Mouse (Mus musculus): Measurements from ENCODE around the gene Cd1d1.

Cd1d1 gene

DNA sequence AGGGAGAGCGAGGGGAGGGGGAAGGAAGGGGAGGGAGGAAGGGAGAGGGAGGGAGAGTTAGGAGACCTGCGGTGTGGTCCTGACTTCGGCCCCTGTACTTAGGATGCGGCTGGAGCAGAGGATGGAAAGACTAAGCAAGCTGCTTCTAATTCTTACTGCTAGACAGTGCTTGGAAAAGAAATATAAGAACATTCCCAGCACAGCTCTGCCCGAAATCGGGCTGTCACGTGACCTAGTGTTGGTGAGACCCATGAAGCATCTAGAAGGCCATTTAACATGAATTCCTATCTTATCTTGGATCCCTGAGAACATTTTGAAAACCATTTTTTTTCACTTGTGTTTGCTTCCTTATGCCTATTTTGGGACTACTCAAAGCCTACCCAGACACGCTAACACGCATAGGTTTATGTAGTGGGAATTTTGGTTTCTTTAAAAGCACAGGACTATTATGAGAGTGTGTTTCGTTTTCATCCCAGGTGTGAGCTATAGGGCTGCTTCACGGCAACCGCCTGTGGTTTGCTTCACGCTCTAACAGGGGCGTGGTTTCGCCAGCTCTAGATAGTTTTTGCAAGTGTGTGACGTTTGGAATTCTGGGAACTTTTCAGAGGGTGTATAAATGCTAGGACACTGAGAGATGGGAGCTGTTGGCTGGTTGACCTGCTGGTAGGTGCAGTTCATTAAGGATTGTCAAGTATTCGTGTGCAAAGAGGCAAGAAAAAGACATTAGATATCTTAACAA lies 38.4 kb downstream of the Cd1d1 start:
- no peak for DNase-seq (ENCODE audit: low spot score)

DNA sequence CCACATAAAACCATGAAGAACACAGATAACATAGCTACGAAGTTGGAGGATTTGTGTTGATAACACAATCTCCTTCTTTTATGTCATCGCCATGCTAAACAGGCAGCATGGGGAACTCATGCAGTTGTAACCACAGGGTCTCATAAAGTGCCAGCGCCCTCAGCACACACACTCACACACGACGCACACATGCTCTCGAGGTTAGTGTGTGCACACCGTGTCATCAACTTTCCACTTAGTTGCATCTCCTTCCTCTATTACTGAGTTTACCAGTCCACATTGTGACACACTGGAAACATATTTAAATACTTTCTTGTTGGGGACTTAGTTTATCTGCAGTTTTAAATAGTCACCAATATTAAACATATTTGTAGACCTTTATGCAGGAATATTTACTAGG lies 40.2 kb downstream of the Cd1d1 start:
- no peak for DNase-seq (ENCODE audit: low spot score)

DNA sequence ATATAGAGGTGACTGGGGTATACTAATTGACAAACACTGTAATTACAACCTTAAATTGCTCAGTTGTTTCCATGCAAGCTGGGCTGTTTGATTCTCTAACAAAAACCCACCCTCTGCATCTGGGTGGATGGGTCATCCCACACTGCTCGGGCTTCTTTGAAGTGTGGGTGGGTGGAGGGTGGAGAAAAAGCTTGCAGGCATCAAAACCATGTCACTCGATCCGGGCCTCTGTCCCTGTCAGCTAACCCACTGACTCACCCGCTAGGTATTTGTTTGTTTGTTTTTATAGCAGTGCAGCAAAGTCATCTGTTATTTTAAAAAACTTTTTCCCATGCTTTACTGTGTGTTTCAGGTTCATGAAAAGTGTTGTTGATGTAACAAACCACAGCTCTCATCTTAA lies 43.9 kb downstream of the Cd1d1 start:
- peak; percentile 11 for DNase-seq (ENCODE audit: low spot score)

DNA sequence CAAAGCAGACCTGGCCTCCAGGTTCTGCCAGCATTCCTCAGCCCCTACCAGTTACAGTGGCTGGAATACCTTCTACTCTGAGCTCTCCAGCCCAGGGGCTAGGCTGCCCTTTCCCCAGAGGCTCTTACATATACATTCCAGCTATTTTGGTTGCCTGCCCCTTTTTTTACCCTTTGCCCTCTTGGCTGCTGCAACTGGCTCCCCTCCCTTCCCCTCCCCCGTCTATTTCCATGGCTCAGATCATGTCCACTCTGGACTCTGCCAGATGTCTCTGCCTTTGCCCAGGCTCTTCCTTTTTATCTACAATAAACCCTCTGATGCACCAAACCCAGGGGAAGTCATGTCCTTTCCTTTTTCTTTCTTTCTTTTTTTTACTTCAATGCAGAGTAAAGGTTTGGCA lies 44.7 kb downstream of the Cd1d1 start:
- peak; percentile 44 for DNase-seq (ENCODE audit: low spot score)

DNA sequence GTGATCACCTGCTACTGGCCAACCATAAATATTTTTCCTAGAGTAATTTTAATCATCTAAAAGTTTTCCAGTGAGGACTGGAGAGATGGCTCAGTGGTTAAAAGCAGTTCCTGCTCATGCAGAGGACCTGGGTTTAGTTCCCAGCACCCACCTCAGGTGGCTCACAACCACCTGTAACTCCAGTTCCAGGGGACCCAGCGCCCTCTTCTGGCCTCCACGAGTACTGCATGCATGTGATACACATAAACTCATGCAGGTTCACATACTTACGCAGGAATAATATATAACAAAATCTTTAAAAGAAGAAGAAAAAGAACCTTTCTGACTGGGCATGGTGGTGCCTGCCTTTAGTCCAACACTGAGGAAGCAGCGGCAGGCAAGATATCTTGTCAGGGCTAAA lies 45.4 kb downstream of the Cd1d1 start:
- no peak for DNase-seq (ENCODE audit: low spot score)

DNA sequence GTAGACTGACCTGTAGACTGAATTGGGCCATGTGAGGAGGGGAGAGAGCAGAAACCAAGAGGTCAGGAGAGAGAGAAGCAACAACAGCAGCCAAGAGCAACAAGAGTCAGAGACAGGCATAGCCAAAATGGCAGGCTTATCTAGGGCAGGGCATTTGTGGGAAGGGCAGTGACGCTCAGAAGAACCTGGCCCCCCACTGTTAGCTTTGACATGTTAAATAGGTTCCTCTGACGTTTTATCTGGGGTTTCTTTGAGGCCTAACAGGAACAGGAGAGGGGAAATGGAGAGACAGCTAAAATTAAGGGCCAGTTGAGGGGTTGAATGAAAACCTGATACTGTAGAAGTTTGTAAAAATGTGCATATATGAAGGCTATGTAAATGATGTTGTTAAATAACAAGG lies 48.6 kb downstream of the Cd1d1 start:
- DNase-seq (ENCODE audit: low spot score) = no peak

All from adipocyte (in vitro differentiated cells).